Mouse (Mus musculus) layer of hippocampus, adult 11-12 months (tissue): ENCODE measurements at regions not wholly inside any gene's neighbourhood (a gene's known extent, or its start where the extent isn't known, plus 50 kb on each side); places are given as distances from the start of the nearest gene placed in this dataset.
A peak's percentile ranks its signal among the peaks of the same experiment; 100 is the strongest.
"Not testable (repeated sequence)": the region's sequence is repeated elsewhere in the genome, so short reads cannot be mapped to it uniquely, and the experiment has no call there.

Source experiments
- DNase-seq: peaks from one replicate; pipeline ENCODE4 v3.0.0; 2022; ENCODE audit warnings: low spot score

DNA sequence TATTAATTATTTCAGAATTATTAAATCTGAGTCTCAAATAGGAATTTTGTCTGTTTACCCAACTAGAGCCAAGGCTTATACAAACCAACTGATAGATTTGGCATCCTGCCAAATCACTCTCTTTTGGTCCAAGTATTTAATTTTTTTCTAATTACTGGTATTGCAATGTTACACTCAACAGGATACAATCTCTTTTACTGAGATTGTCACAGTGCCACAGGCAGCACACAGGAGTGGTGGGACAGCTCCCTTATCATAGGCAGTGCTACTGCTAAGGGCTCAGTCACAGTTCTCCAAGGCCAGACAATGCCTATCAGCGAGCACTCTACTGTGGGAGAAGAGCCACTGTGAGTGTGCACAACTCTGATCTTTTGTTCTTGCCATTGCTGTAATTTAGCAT lies 396.9 kb downstream of the Med10 start:
- no peak for DNase-seq

DNA sequence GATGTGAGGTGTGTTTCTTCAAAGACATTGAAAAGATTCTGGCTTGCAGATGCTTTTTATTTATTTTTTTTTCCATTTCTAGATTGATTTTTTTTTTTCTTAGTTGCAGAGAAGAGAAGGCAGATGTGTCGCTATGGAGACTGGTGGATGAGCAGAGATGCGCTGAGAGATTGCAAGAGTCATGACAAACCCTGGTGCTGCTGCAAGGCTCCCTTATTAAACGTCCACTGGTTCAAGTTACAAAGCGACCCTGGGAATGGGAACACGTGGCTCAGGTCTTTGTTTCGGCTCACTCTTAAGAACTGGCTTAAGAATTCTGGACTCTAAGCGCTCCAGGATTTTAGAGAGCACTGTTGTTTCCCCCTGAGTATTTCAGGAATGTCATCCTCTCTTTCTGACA lies 403.1 kb downstream of the Med10 start:
- no peak for DNase-seq

DNA sequence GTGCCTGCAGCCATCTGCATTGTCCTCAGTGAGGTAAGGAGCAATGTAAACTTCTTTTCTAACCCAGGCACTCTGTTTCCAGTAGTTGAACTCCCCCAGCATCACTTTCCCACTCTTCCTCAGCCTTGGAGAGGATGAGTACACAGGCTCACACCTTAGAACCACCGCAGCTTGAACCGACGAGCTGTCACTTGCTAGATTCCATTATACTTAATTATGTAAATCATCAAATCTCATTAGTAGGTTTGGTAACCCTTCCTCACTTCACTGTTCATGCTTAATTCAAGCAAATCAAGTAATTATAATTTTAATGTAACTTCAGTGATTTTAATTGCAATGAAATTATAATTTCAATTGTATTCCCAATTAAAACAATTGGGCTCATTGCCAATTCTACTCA lies 408.0 kb downstream of the Med10 start:
- DNase-seq = no peak

DNA sequence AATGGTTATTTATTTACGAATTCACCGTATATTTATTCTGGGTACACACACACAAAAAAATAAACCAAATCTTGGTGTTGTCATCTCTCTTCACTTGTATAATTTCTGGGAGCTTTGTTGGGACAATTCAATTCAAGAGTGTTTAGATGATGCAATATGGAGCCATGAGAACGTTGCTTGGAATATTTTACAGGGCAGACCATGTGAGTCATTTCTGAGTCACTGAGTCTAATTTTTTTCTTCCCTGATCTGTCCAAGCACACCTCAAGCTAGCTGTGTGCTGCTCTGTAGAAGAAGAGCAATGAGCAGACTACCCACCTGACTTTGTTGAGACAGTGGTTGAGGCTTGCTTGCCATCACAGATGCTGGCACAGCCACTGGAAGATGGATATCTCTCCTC lies 410.8 kb downstream of the Med10 start:
- DNase-seq = no peak

DNA sequence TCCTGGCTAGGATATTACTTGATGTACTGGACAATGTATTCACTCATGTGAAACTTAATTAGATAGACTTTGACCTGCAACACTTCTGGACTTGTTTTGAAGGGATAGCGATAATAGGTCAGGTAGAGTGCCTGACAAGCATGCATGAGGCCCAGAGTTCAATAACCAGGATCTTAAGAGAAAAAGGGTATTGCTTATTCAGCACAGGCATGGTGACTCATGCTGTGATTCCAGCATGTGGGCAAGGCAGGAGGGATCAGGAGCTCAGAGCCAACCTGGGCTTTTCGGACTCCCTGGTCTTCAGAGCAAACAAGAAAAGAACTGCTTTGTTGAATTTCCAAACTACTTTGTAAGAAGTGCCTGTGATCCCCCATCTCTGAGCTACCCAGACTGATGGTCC lies 411.4 kb downstream of the Med10 start:
- no peak for DNase-seq

GRCm38 (mm10) chr13:70214022-70214654 lies 411.9 kb downstream of the Med10 start:
- no peak for DNase-seq

GRCm38 (mm10) chr13:70216134-70216533 lies 413.9 kb downstream of the Med10 start:
- no peak for DNase-seq

GRCm38 (mm10) chr13:70217429-70218133 lies 415.4 kb downstream of the Med10 start:
- DNase-seq = no peak

GRCm38 (mm10) chr13:70223485-70223884 lies 413.9 kb downstream of the Ice1 start:
- no peak for DNase-seq

DNA sequence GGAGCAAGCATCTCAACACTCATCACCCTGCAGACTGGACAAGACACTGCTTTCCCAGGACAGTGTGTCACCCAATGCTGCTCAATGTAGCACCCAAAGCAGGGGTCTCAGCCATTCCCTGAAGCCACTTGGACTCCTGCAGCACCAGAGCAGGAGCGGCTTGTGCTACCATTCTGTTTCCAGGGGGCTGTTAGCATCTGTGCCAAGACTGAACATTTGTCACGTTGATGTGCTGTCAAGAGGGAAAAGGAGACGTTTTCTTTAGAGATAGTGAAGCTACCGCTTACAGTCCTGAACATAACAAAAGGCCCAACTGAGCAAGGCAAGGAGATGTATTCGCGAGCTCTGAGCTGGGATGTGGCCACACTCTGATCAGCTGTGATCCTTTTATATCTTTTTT lies 410.3 kb downstream of the Ice1 start:
- no peak for DNase-seq

DNA sequence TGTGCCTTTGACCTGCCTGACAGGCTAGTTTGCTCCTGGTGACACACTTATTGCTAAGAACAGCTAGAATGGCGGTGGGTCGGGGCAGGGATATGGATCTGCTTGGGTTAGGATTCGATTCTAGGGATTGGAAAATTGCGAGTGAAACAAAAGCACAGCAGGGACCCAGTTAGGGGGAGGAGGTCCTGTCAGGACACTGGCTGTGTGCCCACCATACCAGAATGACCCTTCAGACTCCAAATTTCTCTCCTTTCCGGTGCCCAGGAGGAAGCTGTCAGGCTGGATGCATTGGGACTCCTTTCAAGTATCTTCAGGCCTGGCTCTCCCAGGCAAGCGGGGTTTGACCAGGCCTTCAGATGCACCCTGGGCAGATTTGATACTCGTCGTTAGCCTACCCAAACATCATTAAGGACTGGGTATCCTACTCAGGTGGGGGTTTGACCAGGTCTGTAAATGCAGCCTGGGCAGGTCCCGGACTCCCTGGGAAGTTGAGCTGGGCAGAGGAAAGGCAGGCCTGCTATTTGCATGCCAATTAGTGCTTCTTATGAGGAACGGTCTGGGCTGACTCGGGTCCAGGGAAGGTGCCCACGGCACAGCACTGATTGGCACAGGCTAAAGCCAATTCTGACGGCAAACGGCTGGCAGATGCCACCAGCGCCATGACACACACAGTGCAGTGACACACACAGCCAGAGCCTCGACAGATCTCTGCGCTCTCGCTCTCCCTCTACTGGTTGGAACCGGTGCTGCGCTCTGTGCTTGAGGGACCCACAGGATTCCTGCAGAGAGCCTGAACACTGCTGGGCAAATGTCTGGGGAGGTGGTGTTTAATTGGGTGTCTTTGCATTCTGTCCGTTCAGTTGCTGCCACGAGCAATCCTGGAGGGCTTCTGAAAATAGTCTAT lies 403.3 kb downstream of the Ice1 start:
- DNase-seq = peak; percentile 89

GRCm38 (mm10) chr13:70243598-70244157 lies 393.8 kb downstream of the Ice1 start:
- DNase-seq = no peak

DNA sequence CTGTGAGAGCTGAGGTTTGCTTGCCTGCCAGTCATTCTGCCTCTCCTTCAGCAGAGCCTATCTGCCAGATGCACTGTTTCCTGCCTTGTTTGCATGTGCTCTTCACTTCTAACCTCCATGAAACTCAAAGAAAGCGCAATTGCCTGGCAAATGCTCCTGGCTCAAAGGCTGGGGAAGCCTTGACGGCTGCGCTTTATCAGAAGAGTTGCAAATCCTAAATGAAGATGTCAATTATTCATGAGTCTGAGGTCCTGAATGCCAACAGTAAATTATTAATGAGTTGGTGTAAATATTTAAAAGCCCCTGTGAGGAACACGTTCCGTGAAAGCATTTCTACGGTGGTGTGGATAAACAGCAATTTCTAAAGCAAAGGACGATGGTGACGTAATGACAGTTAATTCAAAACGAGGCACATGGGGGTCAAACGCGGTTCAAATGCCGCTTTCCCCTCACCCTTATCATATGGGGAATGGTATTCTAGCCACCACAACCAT lies 377.4 kb downstream of the Ice1 start:
- no peak for DNase-seq

- no peak for DNase-seq
Measured at GRCm38 (mm10) chr13:70263654-70264053, 373.8 kb downstream of the Ice1 start.

DNA sequence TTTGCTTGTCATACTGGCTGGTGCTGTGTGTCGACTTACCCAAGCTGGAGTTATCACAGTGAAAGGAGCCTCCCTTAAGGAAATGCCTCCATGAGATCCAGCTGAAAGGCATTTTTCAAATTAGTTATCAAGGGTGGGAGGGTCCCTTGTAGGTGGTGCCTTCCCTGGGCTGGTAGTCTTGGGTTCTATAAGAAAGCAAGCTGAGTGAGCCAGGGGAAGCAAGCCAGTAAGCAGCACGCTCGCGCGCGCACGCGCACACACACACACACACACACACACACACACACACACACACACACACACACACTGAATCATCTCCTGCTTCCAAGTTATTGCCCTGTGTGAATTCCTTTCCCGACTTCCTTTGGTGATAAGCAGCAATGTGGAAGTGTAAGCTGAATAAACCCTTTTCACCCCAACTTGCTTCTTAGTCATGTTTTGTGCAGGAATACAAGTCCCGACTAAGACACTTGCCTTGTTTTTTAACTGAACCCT lies 360.5 kb downstream of the Ice1 start:
- DNase-seq = not testable (repeated sequence)

DNA sequence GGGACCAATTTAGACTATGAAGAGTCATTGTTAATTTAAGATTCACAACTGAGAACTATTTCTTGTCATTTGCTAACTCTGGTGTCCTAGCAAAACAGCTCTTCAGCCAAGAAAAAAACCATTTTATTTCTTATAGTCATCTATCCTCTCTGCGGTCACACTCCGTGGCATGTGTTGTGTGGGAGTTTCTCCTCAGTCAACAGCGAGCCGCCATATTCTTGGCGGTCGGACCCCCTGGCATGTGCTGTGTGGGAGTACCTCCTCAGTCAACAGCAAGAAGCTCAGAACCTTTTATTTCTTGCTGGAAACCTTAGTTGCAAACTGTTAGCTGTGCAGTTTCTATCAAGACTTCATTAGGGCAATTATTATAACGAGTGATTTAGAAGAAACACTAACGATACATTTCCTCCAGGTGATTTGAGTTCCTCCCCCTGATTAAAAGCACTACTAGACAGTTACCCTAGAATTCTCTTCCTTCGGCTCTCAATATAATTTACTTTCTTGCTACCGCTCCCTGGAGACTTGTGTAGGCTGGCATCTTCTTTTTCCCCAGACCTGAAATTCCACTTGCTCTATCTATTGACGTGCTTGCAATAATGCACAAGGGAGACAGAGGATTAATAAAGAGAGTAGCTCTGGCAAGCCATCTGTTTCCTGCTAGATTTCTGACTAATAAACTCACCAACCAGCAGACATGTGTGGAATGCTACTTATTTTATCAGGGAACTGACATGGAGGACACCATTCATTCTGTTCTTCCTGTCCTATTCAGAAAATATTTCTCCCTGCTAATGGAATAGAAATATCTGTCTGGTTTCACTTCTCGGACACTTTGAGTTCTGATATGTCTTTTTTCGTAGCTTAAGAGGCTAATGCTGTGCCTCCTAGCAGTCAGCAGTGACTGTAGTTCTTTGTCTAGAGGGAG lies 359.5 kb downstream of the Ice1 start:
- peak; percentile 87 for DNase-seq

- no peak for DNase-seq
Measured at GRCm38 (mm10) chr13:70281051-70281847, 356.2 kb downstream of the Ice1 start.

- no peak for DNase-seq
Measured at GRCm38 (mm10) chr13:70282731-70283130, 354.7 kb downstream of the Ice1 start.

DNA sequence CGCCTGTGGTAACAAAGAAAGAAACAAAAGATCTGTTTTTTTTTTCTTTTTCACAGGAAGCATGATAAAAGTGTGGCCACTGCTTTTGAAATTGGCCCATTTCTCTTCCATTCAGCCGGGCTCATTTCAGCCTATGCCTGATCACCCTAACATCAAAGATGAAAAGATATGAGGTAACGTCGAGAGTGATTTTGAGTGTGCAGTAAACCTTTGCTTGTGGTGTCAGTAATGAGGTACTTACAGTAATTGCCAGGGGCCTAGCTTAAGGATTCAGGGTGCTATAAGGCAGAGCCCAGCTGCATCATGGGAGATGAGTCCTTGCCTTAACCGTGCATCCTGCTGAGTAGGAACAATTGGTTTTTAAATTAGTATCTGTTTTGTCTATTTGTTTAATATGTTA lies 354.2 kb downstream of the Ice1 start:
- no peak for DNase-seq

DNA sequence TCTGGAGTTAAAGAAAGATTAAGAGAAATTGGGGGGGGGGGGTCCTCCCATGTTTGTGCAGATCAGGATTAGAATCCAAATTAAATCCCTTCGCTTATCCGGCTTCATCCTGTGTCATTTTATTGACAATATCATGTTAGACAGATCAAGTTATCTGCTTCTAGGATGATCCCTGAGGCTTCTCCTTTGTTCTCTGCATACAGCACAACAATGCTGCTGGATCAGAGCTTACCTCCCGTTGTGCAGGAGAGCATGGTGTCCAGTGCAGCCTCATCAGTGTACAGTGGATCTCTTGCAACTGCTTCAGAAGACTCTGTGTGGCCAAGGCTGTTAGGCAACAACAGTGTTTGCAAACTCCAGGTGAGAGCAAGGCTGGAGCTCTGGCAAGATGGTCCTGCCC lies 344.7 kb downstream of the Ice1 start:
- DNase-seq = no peak
